Mouse (Mus musculus) olfactory bulb, adult 2 months (tissue): ENCODE results near the gene Dusp1. TPM values are rescaled to one million over a fixed set of nuclear protein-coding genes. Genes with fewer than 3 reads are reported as not detected.

Experiments
- H3K27ac ChIP-seq: fragments of 200-500 bp; 2 replicates; pipeline ENCODE4 v1.5.1; 2012; ENCODE audit warnings: low read depth, low read length; ENCODE audit not compliant: insufficient read depth
- H3K4me1 ChIP-seq: fragments of 200-500 bp; 2 replicates; pipeline ENCODE4 v1.6.1; 2012; ENCODE audit warnings: low read length; ENCODE audit not compliant: control insufficient read depth, insufficient read depth
- H3K4me3 ChIP-seq: fragments of 200-500 bp; 2 replicates; pipeline ENCODE4 v1.5.1; 2012; ENCODE audit warnings: mild to moderate bottlenecking, low read depth, low read length, moderate library complexity; ENCODE audit not compliant: insufficient read depth
- CTCF ChIP-seq: fragments of 200-500 bp; IDR thresholded peaks from 2 replicates; pipeline ENCODE4 v1.5.1; 2012; ENCODE audit warnings: low read depth, mild to moderate bottlenecking, low read length, moderate library complexity; ENCODE audit not compliant: insufficient read depth
- POLR2A ChIP-seq: fragments of 200-500 bp; IDR thresholded peaks from 2 replicates; pipeline ENCODE4 v1.6.1; 2012; ENCODE audit warnings: mild to moderate bottlenecking, low read depth, low read length, moderate library complexity; ENCODE audit not compliant: insufficient read depth
- whole genome bisulfite sequencing: fragments of 180-500 bp; shearing (Covaris S2); methylation state at CpG from one replicate; pipeline ENCODE4 v1.1.7; 2018; 5-methylcytosine and 5-hydroxymethylcytosine counted together
- polyA plus RNA-seq: library from polyadenylated mRNA; stranded (reverse); fragments of >200 nt; gene quantifications from 2 replicates; pipeline ENCODE4 v1.2.4, GENCODE M21; 2012; ENCODE audit warnings: low replicate concordance; ENCODE audit not compliant: missing spikeins, insufficient read depth, insufficient read length

The Dusp1 gene
- polyA plus RNA-seq, 1 experiment, result not detected

- no peak overlapping the region for H3K4me3 ChIP-seq
- WGBS, result 88% methylated on average over 4 of the region's 4 CpGs
Observed at GRCm38 (mm10) chr17:26494642-26495468, 67.1 kb downstream of the Dusp1 start.

GRCm38 (mm10) chr17:26492246-26492645, 69.7 kb downstream of the Dusp1 start:
- Histone ChIP-seq H3K4me1 (0 out of 2 replicates have a peak, but pooled peaks cover under 1% of the 10 kb centered on the region), H3K27ac (no peak overlapping the region), H3K4me3 (no peak overlapping the region)
- WGBS, result 86% methylated on average over 3 of the region's 3 CpGs
- no peak for TF ChIP-seq CTCF
- no peak for TF ChIP-seq POLR2A

More at GRCm38 (mm10) chr17:26494642-26495468, 67.1 kb downstream of the Dusp1 start:
- no peak for TF ChIP-seq POLR2A
- no peak for TF ChIP-seq CTCF
- Histone ChIP-seq H3K27ac (no peak overlapping the region), H3K4me1 (peaks cover 3% of the 10 kb centered on the region; the same call in 1 of the 2 replicates)

DNA sequence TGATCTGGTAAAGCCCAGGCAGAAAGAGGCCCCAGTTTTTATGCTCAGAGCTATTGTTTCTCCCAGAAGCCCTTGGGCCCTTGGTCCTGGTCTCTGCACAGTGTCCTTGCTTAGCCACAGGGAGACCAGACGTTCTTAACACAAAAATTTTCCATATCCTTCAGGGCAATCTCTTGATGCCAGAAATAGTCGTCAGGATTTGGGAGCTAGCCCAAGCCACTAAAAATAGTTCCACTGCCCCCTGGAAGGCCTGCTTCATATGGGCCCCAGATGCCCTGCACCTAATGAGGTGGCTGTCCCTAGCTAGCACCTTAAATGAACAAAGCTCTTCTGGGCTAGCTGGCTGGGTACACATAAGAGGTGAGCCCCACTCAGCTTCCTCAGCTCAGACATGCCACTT, 71.0 kb downstream of the Dusp1 start:
- no peak for TF ChIP-seq POLR2A
- no peak for TF ChIP-seq CTCF
- Histone ChIP-seq H3K27ac (no peak overlapping the region), H3K4me1 (no peaks in the 10 kb centered on the region), H3K4me3 (no peak overlapping the region)
- WGBS, result 55% methylated on average over 2 of the region's 2 CpGs

GRCm38 (mm10) chr17:26490072-26490471, 71.9 kb downstream of the Dusp1 start:
- H3K4me1 ChIP-seq, result no peaks in the 10 kb centered on the region
- H3K27ac ChIP-seq, result no peak overlapping the region
- TF ChIP-seq CTCF, result no peak
- no peak for TF ChIP-seq POLR2A
- 95% methylated on average over 10 of the region's 10 CpGs for WGBS
- no peak overlapping the region for H3K4me3 ChIP-seq

DNA sequence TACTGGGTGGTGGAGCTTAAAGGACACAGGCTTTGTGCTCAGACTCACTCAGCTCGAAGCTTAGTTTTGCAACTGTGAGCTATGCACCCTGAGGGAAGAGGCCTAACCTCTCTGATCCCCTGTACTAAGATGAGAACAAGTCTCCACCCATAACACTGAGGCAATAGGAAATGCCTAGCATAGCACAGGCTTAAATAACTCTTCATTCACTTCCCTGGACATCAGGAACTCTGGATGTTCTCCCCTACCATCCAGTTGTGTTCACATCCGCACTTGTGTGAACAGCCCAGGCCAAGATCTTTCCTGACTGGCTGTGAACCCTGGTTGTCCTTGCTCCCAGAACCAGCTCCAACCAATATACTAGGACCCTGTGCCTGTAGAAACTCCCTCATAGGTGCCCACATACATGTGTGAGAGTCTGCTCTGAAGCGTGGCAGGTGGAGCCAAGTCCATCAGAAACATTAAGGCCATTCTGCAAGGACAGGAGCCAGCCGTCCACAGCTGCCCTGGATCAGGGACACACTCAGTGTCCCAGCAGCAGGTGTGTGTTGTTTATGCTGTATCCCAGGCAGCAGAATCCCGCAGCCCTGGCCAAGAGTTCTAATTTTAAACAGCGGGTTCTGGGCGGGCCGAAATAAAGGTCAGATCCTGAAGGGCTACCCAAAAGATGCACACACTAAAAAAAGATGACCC, 73.1 kb downstream of the Dusp1 start:
- Histone ChIP-seq H3K27ac (no peak overlapping the region), H3K4me3 (no peak overlapping the region), H3K4me1 (no peaks in the 10 kb centered on the region)
- no peak for TF ChIP-seq CTCF
- no peak for TF ChIP-seq POLR2A
- WGBS, result 81% methylated on average over 8 of the region's 8 CpGs

GRCm38 (mm10) chr17:26487917-26488316, 74.0 kb downstream of the Dusp1 start:
- H3K4me1 ChIP-seq, result no peaks in the 10 kb centered on the region
- 98% methylated on average over 4 of the region's 4 CpGs for WGBS
- no peak for TF ChIP-seq CTCF
- TF ChIP-seq POLR2A, result no peak
- H3K27ac ChIP-seq, result no peak overlapping the region
- H3K4me3 ChIP-seq, result no peak overlapping the region

GRCm38 (mm10) chr17:26487266-26487665, 74.7 kb downstream of the Dusp1 start:
- H3K4me3 ChIP-seq, result no peak overlapping the region
- 63% methylated on average over 5 of the region's 5 CpGs for WGBS
- H3K4me1 ChIP-seq, result no peaks in the 10 kb centered on the region
- TF ChIP-seq CTCF (no peak), POLR2A (no peak)
- no peak overlapping the region for H3K27ac ChIP-seq

DNA sequence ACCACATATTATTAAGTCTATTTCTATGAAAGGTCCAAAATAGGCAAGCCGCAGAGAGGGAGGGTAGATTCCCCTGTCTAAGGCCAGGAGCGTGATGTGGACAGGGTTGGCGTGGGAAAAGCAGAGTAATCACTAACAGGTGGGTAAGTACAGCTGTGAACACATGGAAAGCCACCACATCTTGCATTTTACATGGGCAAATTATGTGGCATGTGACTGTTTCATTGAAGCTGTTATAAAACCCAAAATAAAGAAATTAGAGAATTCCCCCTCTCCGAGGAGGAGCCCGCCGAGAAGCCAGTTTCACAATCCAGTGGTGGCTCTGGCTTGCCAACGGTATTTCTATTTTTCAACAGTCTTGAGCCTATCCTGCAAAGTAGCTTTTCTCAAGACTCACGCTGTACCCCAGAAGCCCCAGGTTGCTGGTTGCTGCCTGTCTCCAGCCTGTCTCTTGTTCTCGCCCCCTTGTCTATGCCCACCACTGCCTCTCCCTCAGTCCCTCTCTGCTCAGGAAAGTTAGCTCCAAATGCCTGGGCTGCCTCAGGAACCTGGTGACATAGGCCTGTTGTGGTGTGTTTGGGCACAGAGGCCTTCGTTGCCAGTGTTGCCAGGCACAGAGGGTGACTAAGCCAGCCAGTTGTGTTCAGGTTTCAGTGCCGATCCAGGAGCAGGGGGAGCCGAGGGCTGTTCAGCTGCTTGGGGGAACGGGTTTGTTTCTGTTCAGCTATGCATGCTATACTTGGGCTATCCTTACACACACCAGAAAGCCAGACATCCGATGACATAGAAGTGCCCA, 77.1 kb downstream of the Dusp1 start:
- Histone ChIP-seq H3K27ac (no peak overlapping the region), H3K4me3 (no peak overlapping the region), H3K4me1 (no peaks in the 10 kb centered on the region)
- 80% methylated on average over 14 of the region's 14 CpGs for WGBS
- TF ChIP-seq POLR2A, result no peak
- no peak for TF ChIP-seq CTCF
